Mouse (Mus musculus): Measurements from ENCODE around the gene Ptprs. TPM values are rescaled to one million over a fixed set of nuclear protein-coding genes. Genes with fewer than 3 reads are reported as not detected.

Gene Ptprs
- polyA plus RNA-seq, 1 experiment from 2014 or later = 276 TPM

GRCm38 (mm10) chr17:56384903-56385302 is 91.4 kb downstream of the Ptprs start:
- Histone ChIP-seq H3K4me1 (peaks cover 11% of the 10 kb centered on the region), H3K4me3 (no peak overlapping the region), H3K9ac (0 out of 2 replicates have a peak overlapping the region, but pooled peaks have one; percentile 12), H3K9me3 (replicated peaks) (no peaks in the 10 kb centered on the region), H3K27me3 (no peaks in the 10 kb centered on the region), H3K27ac (0 out of 2 replicates have a peak overlapping the region, but pooled peaks have one; percentile 35), H3K4me2 (no peak overlapping the region), H3K36me3 (ENCODE audit: poor library complexity, severe bottlenecking) (peaks cover 94% of the 10 kb centered on the region)
- no peak for ATAC-seq
- WGBS = 89% methylated on average over 6 of the region's 6 CpGs

GRCm38 (mm10) chr17:56382997-56383396 is 93.3 kb downstream of the Ptprs start:
- 60% methylated on average over 8 of the region's 8 CpGs for WGBS
- Histone ChIP-seq H3K9ac (no peak overlapping the region), H3K27me3 (no peaks in the 10 kb centered on the region), H3K9me3 (replicated peaks) (no peaks in the 10 kb centered on the region), H3K4me3 (no peak overlapping the region), H3K4me2 (no peak overlapping the region), H3K36me3 (ENCODE audit: poor library complexity, severe bottlenecking) (peaks cover 94% of the 10 kb centered on the region), H3K4me1 (peaks cover 15% of the 10 kb centered on the region), H3K27ac (no peak overlapping the region)
- no peak for ATAC-seq

- WGBS = 78% methylated on average over 5 of the region's 5 CpGs
- H3K36me3 ChIP-seq (ENCODE audit: poor library complexity, severe bottlenecking) = peaks cover 95% of the 10 kb centered on the region
These were observed 95.1 kb downstream of the Ptprs start for GRCm38 (mm10) chr17:56381183-56381582.

GRCm38 (mm10) chr17:56380286-56380685 is 96.0 kb downstream of the Ptprs start:
- ATAC-seq = peak; percentile 64

More at GRCm38 (mm10) chr17:56381183-56381582, 95.1 kb downstream of the Ptprs start:
- Histone ChIP-seq H3K9me3 (replicated peaks) (no peaks in the 10 kb centered on the region), H3K9ac (no peak overlapping the region; the same call in 1 of the 2 replicates), H3K27me3 (no peaks in the 10 kb centered on the region), H3K27ac (no peak overlapping the region), H3K4me2 (no peak overlapping the region), H3K4me3 (no peak overlapping the region), H3K4me1 (peaks cover 15% of the 10 kb centered on the region)
- no peak for ATAC-seq

GRCm38 (mm10) chr17:56379281-56379834 is 96.9 kb downstream of the Ptprs start:
- peaks cover 95% of the 10 kb centered on the region for H3K36me3 ChIP-seq (ENCODE audit: poor library complexity, severe bottlenecking)
- no peak overlapping the region; the same call in 1 of the 2 replicates for H3K9ac ChIP-seq
- H3K4me1 ChIP-seq = peaks cover 17% of the 10 kb centered on the region
- no peak for ATAC-seq
- no peak overlapping the region for H3K4me3 ChIP-seq
- 85% methylated on average over 6 of the region's 6 CpGs for WGBS
- H3K27ac ChIP-seq = peak overlapping the region; percentile 55; the same call in 1 of the 2 replicates
- no peaks in the 10 kb centered on the region for H3K9me3 ChIP-seq (replicated peaks)
- H3K27me3 ChIP-seq = no peaks in the 10 kb centered on the region
- H3K4me2 ChIP-seq = no peak overlapping the region

More at GRCm38 (mm10) chr17:56380286-56380685, 96.0 kb downstream of the Ptprs start:
- no peak overlapping the region for H3K4me2 ChIP-seq
- peak overlapping the region; percentile 38; the same call in 1 of the 2 replicates for H3K9ac ChIP-seq
- no peak overlapping the region for H3K4me3 ChIP-seq
- peak overlapping the region; percentile 55 for H3K27ac ChIP-seq
- no peaks in the 10 kb centered on the region for H3K27me3 ChIP-seq
- H3K9me3 ChIP-seq (replicated peaks) = no peaks in the 10 kb centered on the region
- peaks cover 15% of the 10 kb centered on the region for H3K4me1 ChIP-seq
- H3K36me3 ChIP-seq (ENCODE audit: poor library complexity, severe bottlenecking) = peaks cover 95% of the 10 kb centered on the region
- 42% methylated on average over 6 of the region's 6 CpGs for WGBS

- Histone ChIP-seq H3K36me3 (ENCODE audit: poor library complexity, severe bottlenecking) (peaks cover 98% of the 10 kb centered on the region), H3K4me2 (no peak overlapping the region), H3K9ac (no peak overlapping the region), H3K9me3 (replicated peaks) (no peaks in the 10 kb centered on the region), H3K27me3 (no peaks in the 10 kb centered on the region), H3K4me3 (no peak overlapping the region), H3K27ac (no peak overlapping the region), H3K4me1 (peaks cover 32% of the 10 kb centered on the region)
- no peak for ATAC-seq
- 93% methylated on average over 1 of the region's 1 CpGs for WGBS
These were observed 101.4 kb downstream of the Ptprs start for GRCm38 (mm10) chr17:56374851-56375250.

- Histone ChIP-seq H3K4me3 (no peak overlapping the region), H3K36me3 (ENCODE audit: poor library complexity, severe bottlenecking) (peaks cover 95% of the 10 kb centered on the region), H3K9me3 (replicated peaks) (no peaks in the 10 kb centered on the region), H3K4me2 (no peak overlapping the region), H3K9ac (no peak overlapping the region), H3K4me1 (peaks cover 35% of the 10 kb centered on the region), H3K27ac (peak overlapping the region; percentile 71), H3K27me3 (no peaks in the 10 kb centered on the region)
- 0 out of 2 replicates have a peak, but pooled peaks have one; percentile 28 for ATAC-seq
- 71% methylated on average over 17 of the region's 17 CpGs for WGBS
These were observed 102.9 kb downstream of the Ptprs start for GRCm38 (mm10) chr17:56373136-56374034.

GRCm38 (mm10) chr17:56372109-56372508 is 104.2 kb downstream of the Ptprs start:
- peaks cover 47% of the 10 kb centered on the region for H3K4me1 ChIP-seq
- H3K4me2 ChIP-seq = no peak overlapping the region
- peaks cover 82% of the 10 kb centered on the region for H3K36me3 ChIP-seq (ENCODE audit: poor library complexity, severe bottlenecking)
- no peaks in the 10 kb centered on the region for H3K9me3 ChIP-seq (replicated peaks)
- no peak overlapping the region for H3K9ac ChIP-seq
- 65% methylated on average over 4 of the region's 4 CpGs for WGBS
- no peak overlapping the region for H3K4me3 ChIP-seq
- no peak for ATAC-seq
- no peaks in the 10 kb centered on the region for H3K27me3 ChIP-seq
- H3K27ac ChIP-seq = no peak overlapping the region

- Histone ChIP-seq H3K27me3 (no peaks in the 10 kb centered on the region), H3K9ac (0 out of 2 replicates have a peak overlapping the region, but pooled peaks have one; percentile 2), H3K27ac (peak overlapping the region; percentile 17; the same call in 1 of the 2 replicates), H3K9me3 (replicated peaks) (no peaks in the 10 kb centered on the region), H3K4me2 (no peak overlapping the region), H3K4me3 (no peak overlapping the region), H3K4me1 (peaks cover 50% of the 10 kb centered on the region), H3K36me3 (ENCODE audit: poor library complexity, severe bottlenecking) (peaks cover 80% of the 10 kb centered on the region)
- WGBS = 59% methylated on average over 15 of the region's 15 CpGs
- ATAC-seq = no peak
These were observed 105.1 kb downstream of the Ptprs start for GRCm38 (mm10) chr17:56371029-56371660.

GRCm38 (mm10) chr17:56370090-56370489 is 106.2 kb downstream of the Ptprs start:
- no peak overlapping the region for H3K4me3 ChIP-seq
- H3K9ac ChIP-seq = no peak overlapping the region
- H3K27ac ChIP-seq = no peak overlapping the region
- H3K9me3 ChIP-seq (replicated peaks) = no peaks in the 10 kb centered on the region
- ATAC-seq = no peak
- H3K27me3 ChIP-seq = no peaks in the 10 kb centered on the region
- 90% methylated on average over 3 of the region's 3 CpGs for WGBS
- H3K4me1 ChIP-seq = peaks cover 60% of the 10 kb centered on the region
- H3K36me3 ChIP-seq (ENCODE audit: poor library complexity, severe bottlenecking) = peaks cover 78% of the 10 kb centered on the region
- no peak overlapping the region for H3K4me2 ChIP-seq

GRCm38 (mm10) chr17:56368291-56368790 is 107.9 kb downstream of the Ptprs start:
- H3K9me3 ChIP-seq (replicated peaks) = no peaks in the 10 kb centered on the region

More at GRCm38 (mm10) chr17:56368291-56368790, 107.9 kb downstream of the Ptprs start:
- Histone ChIP-seq H3K36me3 (ENCODE audit: poor library complexity, severe bottlenecking) (peaks cover 74% of the 10 kb centered on the region), H3K27me3 (no peaks in the 10 kb centered on the region), H3K9ac (peak overlapping the region; percentile 3; the same call in 1 of the 2 replicates), H3K4me3 (no peak overlapping the region), H3K27ac (no peak overlapping the region), H3K4me2 (no peak overlapping the region), H3K4me1 (peaks cover 51% of the 10 kb centered on the region)
- no peak for ATAC-seq
- 72% methylated on average over 6 of the region's 6 CpGs for WGBS
